Mouse (Mus musculus) neural tube, embryonic 11.5 days (tissue): Measurements from ENCODE around the gene Frem2. TPM values are rescaled to one million over a fixed set of nuclear protein-coding genes. Genes with fewer than 3 reads are reported as not detected.
A peak's percentile ranks its signal among the peaks of the same experiment; 100 is the strongest.

ENCODE experiments used
- ATAC-seq: fragments of 200-750 bp; cut with Nextera tagmentation; 2 replicates; pipeline ENCODE4 v1.8.0; 2017; ENCODE audit warnings: moderate number of reproducible peaks, mild to moderate bottlenecking, moderate TSS enrichment, moderate library complexity; ENCODE audit not compliant: insufficient read depth, low FRiP score, low TSS enrichment
- DNase-seq: peaks from one replicate; pipeline ENCODE4 v3.0.0-alpha.2; 2015; ENCODE audit warnings: low spot score
- H3K27ac ChIP-seq: fragments of 300-500 bp; sonication (generic); 2 replicates; pipeline ENCODE4 v1.5.1; 2014; ENCODE audit warnings: low read depth, mild to moderate bottlenecking, low read length
- H3K27me3 ChIP-seq: fragments of 300-500 bp; sonication (generic); 2 replicates; pipeline ENCODE4 v1.6.1; 2014; ENCODE audit warnings: mild to moderate bottlenecking, low read length, mixed read lengths; ENCODE audit not compliant: control insufficient read depth, insufficient read depth
- H3K36me3 ChIP-seq: fragments of 300-500 bp; sonication (generic); 2 replicates; pipeline ENCODE4 v1.6.1; 2014; ENCODE audit warnings: mild to moderate bottlenecking, low read length, moderate library complexity, mixed read lengths; ENCODE audit not compliant: control insufficient read depth, insufficient read depth
- H3K4me1 ChIP-seq: fragments of 300-500 bp; sonication (generic); 2 replicates; pipeline ENCODE4 v1.6.1; 2014; ENCODE audit warnings: low read length, mixed read lengths; ENCODE audit not compliant: control insufficient read depth, insufficient read depth
- H3K4me2 ChIP-seq: fragments of 300-500 bp; sonication (generic); 2 replicates; pipeline ENCODE4 v1.6.1; 2014; ENCODE audit warnings: low read depth, mild to moderate bottlenecking, moderate library complexity
- H3K4me3 ChIP-seq: fragments of 300-500 bp; sonication (generic); 2 replicates; pipeline ENCODE4 v1.5.1; 2014; ENCODE audit warnings: low read depth, low read length
- H3K9ac ChIP-seq: fragments of 300-500 bp; sonication (generic); 2 replicates; pipeline ENCODE4 v1.6.1; 2014; ENCODE audit warnings: mild to moderate bottlenecking, low read length
- H3K9me3 ChIP-seq: fragments of 300-500 bp; sonication (generic); 2 replicates; pipeline ENCODE4 v1.6.1; 2016; ENCODE audit warnings: low read length; ENCODE audit not compliant: control insufficient read depth
- WGBS: fragments of 180-500 bp; shearing (Covaris S2); extraction: QIAGEN DNeasy Blood & Tissue Kit; methylation state at CpG from one replicate; pipeline ENCODE4 v1.1.7; 2014; 5-methylcytosine and 5-hydroxymethylcytosine counted together
- polyA plus RNA-seq: library from polyadenylated mRNA; unstranded; fragments of >200 nt; fragmentation: Nextera tagmentation; extraction: Ambion mirVana; gene quantifications from 2 replicates; pipeline ENCODE4 v1.2.1, GENCODE M21; 2014

Gene Frem2
- polyA plus RNA-seq, 1 experiment from 2014 or later = 3.5 TPM

- no peak for DNase-seq
- Histone ChIP-seq H3K4me2 (no peak overlapping the region), H3K27me3 (no peaks in the 10 kb centered on the region), H3K36me3 (no peaks in the 10 kb centered on the region), H3K4me1 (0 out of 2 replicates have a peak, but pooled peaks cover 3% of the 10 kb centered on the region), H3K9ac (no peak overlapping the region), H3K27ac (no peak overlapping the region), H3K4me3 (no peak overlapping the region), H3K9me3 (no peaks in the 10 kb centered on the region)
- ATAC-seq = no peak
- WGBS = 93% methylated on average over 10 of the region's 10 CpGs
Observed at GRCm38 (mm10) chr3:53579121-53579704, 77.9 kb downstream of the Frem2 start.

- ATAC-seq (no peak), DNase-seq (no peak)
- no peaks in the 10 kb centered on the region for H3K27me3 ChIP-seq
- H3K27ac ChIP-seq = no peak overlapping the region
- no peak overlapping the region for H3K4me2 ChIP-seq
- no peaks in the 10 kb centered on the region for H3K36me3 ChIP-seq
- H3K9me3 ChIP-seq = no peaks in the 10 kb centered on the region
- 0 out of 2 replicates have a peak, but pooled peaks cover 3% of the 10 kb centered on the region for H3K4me1 ChIP-seq
- H3K9ac ChIP-seq = no peak overlapping the region
- WGBS = 31% methylated on average over 7 of the region's 7 CpGs
- no peak overlapping the region for H3K4me3 ChIP-seq
Observed at GRCm38 (mm10) chr3:53576320-53577116, 80.6 kb downstream of the Frem2 start.

- no peaks in the 10 kb centered on the region for H3K36me3 ChIP-seq
Observed at GRCm38 (mm10) chr3:53574123-53574522, 83.0 kb downstream of the Frem2 start.

GRCm38 (mm10) chr3:53571663-53572062 is 85.5 kb downstream of the Frem2 start:
- Histone ChIP-seq H3K9me3 (no peaks in the 10 kb centered on the region), H3K27ac (no peak overlapping the region), H3K9ac (no peak overlapping the region), H3K4me2 (no peak overlapping the region), H3K36me3 (no peaks in the 10 kb centered on the region), H3K4me1 (0 out of 2 replicates have a peak, but pooled peaks cover 3% of the 10 kb centered on the region), H3K4me3 (no peak overlapping the region), H3K27me3 (no peaks in the 10 kb centered on the region)
- WGBS = 72% methylated on average over 6 of the region's 6 CpGs
- ATAC-seq (no peak), DNase-seq (no peak)

More at GRCm38 (mm10) chr3:53574123-53574522, 83.0 kb downstream of the Frem2 start:
- Histone ChIP-seq H3K4me2 (no peak overlapping the region), H3K27ac (no peak overlapping the region), H3K4me1 (0 out of 2 replicates have a peak, but pooled peaks cover 3% of the 10 kb centered on the region), H3K9ac (no peak overlapping the region), H3K27me3 (no peaks in the 10 kb centered on the region), H3K9me3 (no peaks in the 10 kb centered on the region), H3K4me3 (no peak overlapping the region)
- no peak for ATAC-seq
- 50% methylated on average over 9 of the region's 9 CpGs for WGBS
- DNase-seq = no peak

GRCm38 (mm10) chr3:53564521-53564920 is 92.6 kb downstream of the Frem2 start:
- no peak overlapping the region for H3K4me2 ChIP-seq
- no peak overlapping the region for H3K27ac ChIP-seq
- no peaks in the 10 kb centered on the region for H3K27me3 ChIP-seq
- H3K9me3 ChIP-seq = no peaks in the 10 kb centered on the region
- no peak overlapping the region for H3K4me3 ChIP-seq
- DNase-seq (peak; percentile 18), ATAC-seq (no peak)
- WGBS = 51% methylated on average over 7 of the region's 7 CpGs
- no peaks in the 10 kb centered on the region for H3K36me3 ChIP-seq
- peaks cover 13% of the 10 kb centered on the region; the same call in 1 of the 2 replicates for H3K4me1 ChIP-seq
- no peak overlapping the region for H3K9ac ChIP-seq

- Histone ChIP-seq H3K36me3 (no peaks in the 10 kb centered on the region), H3K4me2 (no peak overlapping the region), H3K27ac (no peak overlapping the region), H3K9ac (no peak overlapping the region), H3K4me3 (no peak overlapping the region), H3K4me1 (peaks cover 16% of the 10 kb centered on the region; the same call in 1 of the 2 replicates), H3K27me3 (no peaks in the 10 kb centered on the region), H3K9me3 (no peaks in the 10 kb centered on the region)
- ATAC-seq (no peak), DNase-seq (no peak)
- WGBS = 60% methylated on average over 7 of the region's 7 CpGs
Observed at GRCm38 (mm10) chr3:53563746-53564145, 93.4 kb downstream of the Frem2 start.

GRCm38 (mm10) chr3:53561813-53562212 is 95.3 kb downstream of the Frem2 start:
- H3K4me1 ChIP-seq = peaks cover 16% of the 10 kb centered on the region; the same call in 1 of the 2 replicates
- ATAC-seq (no peak; the same call in 1 of the 2 replicates), DNase-seq (peak; percentile 44)
- H3K4me2 ChIP-seq = no peak overlapping the region
- WGBS = 46% methylated on average over 7 of the region's 7 CpGs
- no peaks in the 10 kb centered on the region for H3K36me3 ChIP-seq
- no peak overlapping the region for H3K9ac ChIP-seq
- no peaks in the 10 kb centered on the region for H3K9me3 ChIP-seq
- H3K27ac ChIP-seq = no peak overlapping the region
- no peaks in the 10 kb centered on the region for H3K27me3 ChIP-seq
- H3K4me3 ChIP-seq = no peak overlapping the region

GRCm38 (mm10) chr3:53559056-53559455 is 98.1 kb downstream of the Frem2 start:
- Histone ChIP-seq H3K36me3 (no peaks in the 10 kb centered on the region), H3K4me1 (peaks cover 7% of the 10 kb centered on the region; the same call in 1 of the 2 replicates), H3K9me3 (no peaks in the 10 kb centered on the region), H3K27me3 (no peaks in the 10 kb centered on the region), H3K4me2 (no peak overlapping the region), H3K27ac (no peak overlapping the region), H3K9ac (no peak overlapping the region), H3K4me3 (no peak overlapping the region)
- 34% methylated on average over 6 of the region's 6 CpGs for WGBS
- DNase-seq (no peak), ATAC-seq (no peak)
